Mouse (Mus musculus): ENCODE data around the gene Smim7.

DNA sequence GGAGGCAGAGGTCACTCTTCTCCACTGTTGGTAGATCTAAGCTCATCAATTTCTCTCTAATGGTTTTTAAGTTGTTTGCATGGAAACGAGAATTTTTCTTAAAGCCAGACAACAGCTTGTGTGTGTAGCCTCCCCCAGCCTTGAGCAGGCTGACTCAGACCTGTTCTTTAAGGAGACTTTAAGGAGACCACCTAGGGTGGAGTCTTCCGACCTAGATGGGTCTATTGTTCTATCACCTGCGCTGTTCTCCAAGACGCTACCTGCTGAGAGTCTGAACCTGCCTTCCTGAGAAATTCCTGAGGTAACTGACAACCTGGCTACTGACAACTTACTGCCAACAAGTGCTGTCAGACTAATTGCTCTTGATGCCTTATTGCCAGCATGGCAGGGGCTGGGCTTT, 15.1 kb downstream of the Smim7 start:
- no peak for TF ChIP-seq POLR2A (IDR thresholded peaks at IDR 0.05; ENCODE audit: insufficient read depth, low read depth, low read length)
- TF ChIP-seq CTCF (IDR thresholded peaks at IDR 0.05): no peak
- no peak for TF ChIP-seq EP300 (IDR thresholded peaks at IDR 0.05; ENCODE audit: insufficient read depth, low read depth, low read length)

All from heart, adult 2 months (tissue).